Mouse (Mus musculus) lung, postnatal 0 days (tissue): ENCODE measurements around the gene Rgs7.

Experiments
- CTCF ChIP-seq: IDR thresholded peaks from 2 replicates; pipeline ENCODE4 v1.5.1; 2016; ENCODE audit warnings: antibody characterized with exemption, mild to moderate bottlenecking
- EP300 ChIP-seq: IDR thresholded peaks from 2 replicates; pipeline ENCODE4 v1.6.1; 2016; ENCODE audit warnings: antibody characterized with exemption, mild to moderate bottlenecking, control low read depth

GRCm38 (mm10) chr1:175363606-175364005 is 128.7 kb downstream of the Rgs7 start:
- TF ChIP-seq CTCF (no peak), EP300 (no peak)
